Mouse (Mus musculus) mesoderm, embryonic 11.5 days (tissue): ENCODE results near the gene Cenpo.

Experiments used
- DNase-seq: peaks from one replicate; pipeline ENCODE4 v3.0.0-alpha.2; 2012; ENCODE audit warnings: low read depth, low spot score

Gene Cenpo

GRCm38 (mm10) chr12:4150936-4151335 lies 83.2 kb downstream of the Cenpo start:
- no peak for DNase-seq
